In the genomic region with DNA sequence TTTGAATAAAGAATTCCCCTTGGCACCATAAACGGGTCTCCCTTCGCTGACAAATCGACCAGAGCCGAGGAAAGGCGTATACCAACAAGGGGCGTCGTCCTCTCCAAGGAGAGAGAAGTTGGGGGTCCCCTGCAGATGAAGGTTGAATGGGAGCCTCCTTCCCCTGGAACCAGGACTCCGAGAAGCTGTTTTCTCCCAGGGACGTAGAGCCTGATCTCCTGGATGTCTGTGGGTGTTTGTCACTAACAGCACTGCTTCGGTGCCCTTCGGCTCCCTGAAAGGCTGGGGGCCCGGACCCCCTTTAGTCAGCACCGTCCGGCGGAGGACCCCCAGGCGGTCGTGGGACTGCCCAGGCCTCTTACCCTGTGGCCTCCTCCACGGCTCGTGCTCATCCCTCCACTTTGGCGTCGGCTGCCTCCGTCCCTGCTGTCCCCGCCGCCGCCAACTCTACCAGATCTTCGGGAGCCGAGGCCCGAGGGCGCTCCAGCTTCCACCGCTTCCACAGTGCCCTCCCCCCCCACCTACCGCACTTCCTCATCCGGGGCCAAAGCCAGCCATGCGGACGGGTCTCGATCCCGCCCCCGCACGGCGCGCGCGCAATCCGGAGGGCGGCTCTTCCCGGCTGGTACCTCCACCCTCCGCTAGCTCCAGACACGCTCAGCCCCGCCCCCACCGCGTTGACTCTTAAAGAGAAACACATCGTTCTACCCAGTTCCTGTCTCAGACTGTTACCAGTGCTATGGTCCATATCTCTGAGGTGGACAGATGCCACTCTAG, we compare ENCODE assay signal across 8 mouse cellular contexts. TPM values are rescaled to one million over a fixed set of nuclear protein-coding genes. Genes with fewer than 3 reads are reported as not detected.
DNase-seq lines count a peak whose midpoint lies in the region; ATAC-seq and TF ChIP-seq lines count a peak whose summit lies in the region.

A gene (minus strand): TSS at position 526 of the 777 bp plus-strand sequence.

- H3K9me3 ChIP-seq in E14TG2a.4 (ENCODE audit: low read length): no peaks in the 10 kb centered on the region
- no peaks in the 10 kb centered on the region for H3K9me3 ChIP-seq in forebrain, embryonic 12.5 days
- no peaks in the 10 kb centered on the region for H3K9me3 ChIP-seq in heart, postnatal 0 days (replicated peaks; ENCODE audit: control insufficient read depth, low read length)
- no peaks in the 10 kb centered on the region for H3K9me3 ChIP-seq in liver, embryonic 16.5 days (replicated peaks; ENCODE audit: control insufficient read depth, low read length)
- no peaks in the 10 kb centered on the region for H3K9me3 ChIP-seq in neural tube, embryonic 13.5 days

- under 1% methylated on average over 51 of the region's 51 CpGs for whole genome bisulfite sequencing in forebrain, embryonic 12.5 days
- WGBS in heart, postnatal 0 days: under 1% methylated on average over 50 of the region's 51 CpGs
- under 1% methylated on average over 45 of the region's 51 CpGs for WGBS in liver, embryonic 16.5 days (ENCODE audit: insufficient replicate concordance)
- WGBS in neural tube, embryonic 13.5 days: under 1% methylated on average over 51 of the region's 51 CpGs

- H3K27ac ChIP-seq in forebrain, embryonic 12.5 days: peak within 1 kb of the TSS; percentile 85
- H3K27ac ChIP-seq in heart, postnatal 0 days (ENCODE audit: low read depth): peak within 1 kb of the TSS; percentile 93
- H3K27ac ChIP-seq in liver, embryonic 16.5 days (ENCODE audit: low read length): peak within 1 kb of the TSS; percentile 86
- H3K27ac ChIP-seq in neural tube, embryonic 13.5 days (replicated peaks): peak within 1 kb of the TSS; percentile 91
- peak within 1 kb of the TSS; percentile 87 for H3K27ac ChIP-seq in testis, adult 2 months (ENCODE audit: control insufficient read depth, insufficient read depth, low read depth, low read length)

- no peaks in the 10 kb centered on the region for H3K27me3 ChIP-seq in E14TG2a.4 (ENCODE audit: insufficient read depth, low read length)
- H3K27me3 ChIP-seq in forebrain, embryonic 12.5 days: no peaks in the 10 kb centered on the region
- no peaks in the 10 kb centered on the region for H3K27me3 ChIP-seq in heart, postnatal 0 days (ENCODE audit: control insufficient read depth, insufficient read depth, low read length)
- no peaks in the 10 kb centered on the region for H3K27me3 ChIP-seq in liver, embryonic 16.5 days (ENCODE audit: control insufficient read depth, insufficient read depth, low read depth, low read length)
- no peaks in the 10 kb centered on the region for H3K27me3 ChIP-seq in neural tube, embryonic 13.5 days
- H3K27me3 ChIP-seq in testis, adult 2 months (ENCODE audit: control insufficient read depth, insufficient read depth, low read length): no peaks in the 10 kb centered on the region

- H3K9ac ChIP-seq in forebrain, embryonic 12.5 days: peak within 1 kb of the TSS; percentile 88
- peak within 1 kb of the TSS; percentile 96 for H3K9ac ChIP-seq in heart, postnatal 0 days (replicated peaks; ENCODE audit: low read depth, low read length)
- H3K9ac ChIP-seq in liver, embryonic 16.5 days (ENCODE audit: low read depth, low read length): peak within 1 kb of the TSS; percentile 98
- peak within 1 kb of the TSS; percentile 96 for H3K9ac ChIP-seq in neural tube, embryonic 13.5 days

- TF ChIP-seq POLR2A in testis, adult 2 months (IDR thresholded peaks at IDR 0.05; ENCODE audit: control insufficient read depth, low read depth, low read length): peak; percentile 93

- H3K36me3 ChIP-seq in E14TG2a.4 (ENCODE audit: insufficient read depth, low read length): peaks cover 17% of the 10 kb centered on the region; the same call in 1 of the 2 replicates
- H3K36me3 ChIP-seq in forebrain, embryonic 12.5 days (replicated peaks): 0 out of 2 replicates have a peak, but pooled peaks cover 12% of the 10 kb centered on the region
- peaks cover 4% of the 10 kb centered on the region; the same call in 1 of the 2 replicates for H3K36me3 ChIP-seq in heart, postnatal 0 days (replicated peaks; ENCODE audit: control insufficient read depth, insufficient read depth, low read length)
- H3K36me3 ChIP-seq in liver, embryonic 16.5 days (ENCODE audit: control insufficient read depth, insufficient read depth): peaks cover 3% of the 10 kb centered on the region; the same call in 1 of the 2 replicates
- H3K36me3 ChIP-seq in neural tube, embryonic 13.5 days: 0 out of 2 replicates have a peak, but pooled peaks cover 12% of the 10 kb centered on the region
- no peaks in the 10 kb centered on the region for H3K36me3 ChIP-seq in testis, adult 2 months (ENCODE audit: control insufficient read depth, insufficient read depth, low read length)

- H3K4me1 ChIP-seq in E14TG2a.4 (replicated peaks; ENCODE audit: low read depth, low read length): peaks cover 55% of the 10 kb centered on the region
- peaks cover 29% of the 10 kb centered on the region for H3K4me1 ChIP-seq in forebrain, embryonic 12.5 days
- peaks cover 24% of the 10 kb centered on the region for H3K4me1 ChIP-seq in heart, postnatal 0 days (ENCODE audit: control insufficient read depth, insufficient read depth)
- H3K4me1 ChIP-seq in liver, embryonic 16.5 days (ENCODE audit: control insufficient read depth, low read depth, low read length): peaks cover 30% of the 10 kb centered on the region
- H3K4me1 ChIP-seq in neural tube, embryonic 13.5 days (replicated peaks): peaks cover 36% of the 10 kb centered on the region
- peaks cover 5% of the 10 kb centered on the region; the same call in 1 of the 2 replicates for H3K4me1 ChIP-seq in testis, adult 2 months (ENCODE audit: control insufficient read depth, insufficient read depth, low read length)

- peak within 1 kb of the TSS; percentile 73 for H3K4me2 ChIP-seq in forebrain, embryonic 12.5 days
- peak within 1 kb of the TSS; percentile 85 for H3K4me2 ChIP-seq in heart, postnatal 0 days (ENCODE audit: low read depth, low read length)
- H3K4me2 ChIP-seq in liver, embryonic 16.5 days (ENCODE audit: low read depth, low read length): peak within 1 kb of the TSS; percentile 81
- peak within 1 kb of the TSS; percentile 88 for H3K4me2 ChIP-seq in neural tube, embryonic 13.5 days

- no peak for TF ChIP-seq CTCF in E14TG2a.4 (conservative IDR thresholded peaks at IDR 0.05; ENCODE audit: low read length)
- TF ChIP-seq CTCF in heart, postnatal 0 days (IDR thresholded peaks at IDR 0.05; ENCODE audit: low read depth): no peak
- no peak for TF ChIP-seq CTCF in testis, adult 2 months (IDR thresholded peaks at IDR 0.05; ENCODE audit: control insufficient read depth, insufficient read depth, insufficient replicate concordance, low read depth, low read length)

- DNase-seq in c-Kit-positive CD71-positive TER-119-positive erythroid progenitor cells, embryonic 14.5 days (ENCODE audit: low spot score): peak; percentile 96
- peak; percentile 92 for DNase-seq in heart, postnatal 0 days (ENCODE audit: low spot score)
- peak; percentile 99 to 100 for DNase-seq in kidney, postnatal 4 days

- peak; percentile 85; the same call in 1 of the 2 replicates for TF ChIP-seq EP300 in heart, postnatal 0 days (IDR thresholded peaks at IDR 0.05; ENCODE audit: low read depth)

- peak within 1 kb of the TSS; percentile 97 for H3K4me3 ChIP-seq in E14TG2a.4 (replicated peaks; ENCODE audit: low read length)
- peak within 1 kb of the TSS; percentile 79 for H3K4me3 ChIP-seq in forebrain, embryonic 12.5 days (replicated peaks)
- peak within 1 kb of the TSS; percentile 91 for H3K4me3 ChIP-seq in heart, postnatal 0 days (ENCODE audit: low read depth, low read length)
- peak within 1 kb of the TSS; percentile 94 for H3K4me3 ChIP-seq in liver, embryonic 16.5 days (ENCODE audit: low read depth, low read length)
- peak within 1 kb of the TSS; percentile 92 for H3K4me3 ChIP-seq in neural tube, embryonic 13.5 days
- H3K4me3 ChIP-seq in testis, adult 2 months (ENCODE audit: control insufficient read depth, low read depth, low read length): peak within 1 kb of the TSS; percentile 96

- ATAC-seq in forebrain, embryonic 12.5 days (ENCODE audit: low FRiP score): peak; percentile 97
- peak; percentile 99 for ATAC-seq in heart, postnatal 0 days (ENCODE audit: insufficient read depth, low read depth)
- ATAC-seq in liver, embryonic 16.5 days (ENCODE audit: low read depth): peak; percentile 97
- peak; percentile 97 for ATAC-seq in neural tube, embryonic 13.5 days (ENCODE audit: low read depth)

RNA-seq across cellular contexts. Expression of the gene that starts here (rescaled TPM):
- 14.2 and 18.5 TPM in 2 replicates for polyA plus RNA-seq in forebrain, embryonic 12.5 days (2016; fragmentation: Nextera tagmentation; extraction: Ambion mirVana)
- total RNA-seq in heart, postnatal 0 days (2014; rRNA removed; ENCODE audit: low replicate concordance): 15.5 and 18.7 TPM in 2 replicates
- 5.4 and 6.1 TPM in 2 replicates for polyA plus RNA-seq in heart, postnatal 0 days (2015; fragmentation: Nextera tagmentation; extraction: Ambion mirVana)
- polyA plus RNA-seq in liver, embryonic 16.5 days (2015; fragmentation: Nextera tagmentation; extraction: Ambion mirVana): 6.2 and 8.0 TPM in 2 replicates
- polyA plus RNA-seq in neural tube, embryonic 13.5 days (2015; fragmentation: Nextera tagmentation; extraction: Ambion mirVana): 8.2 and 9.7 TPM in 2 replicates
- 5.9 and 7.6 TPM in 2 replicates for polyA plus RNA-seq in testis, adult 2 months (2012; rRNA removed)

Comparison
In these comparisons a context has a peak if more than half of its experiments do, and no peak if none do; other contexts are left out.
1. Peak in every context shown above with its lines: DNase-seq, ATAC-seq, H3K4me3 ChIP-seq and H3K27ac ChIP-seq.